Mouse (Mus musculus) heart, embryonic 12.5 days (tissue): ENCODE results near the gene Rapgef3. TPM values are rescaled to one million over a fixed set of nuclear protein-coding genes. Genes with fewer than 3 reads are reported as not detected.

ENCODE experiments used
- polyA plus RNA-seq: library from polyadenylated mRNA; unstranded; fragments of >200 nt; fragmentation: Nextera tagmentation; extraction: Ambion mirVana; gene quantifications from 2 replicates; pipeline ENCODE4 v1.2.1, GENCODE M21; 2016

Gene Rapgef3
- polyA plus RNA-seq, 1 experiment from 2014 or later, result 22.9 TPM

Other genes starting within 250 kb of the Rapgef3 start
- gene Rpap3, start 62.1 kb downstream of the Rapgef3 start, polyA plus RNA-seq, result 21.5 and 23.7 TPM in 2 replicates
- gene Endou, start 36.6 kb downstream of the Rapgef3 start, polyA plus RNA-seq, result 0.14 and 0.15 TPM in 2 replicates
- 52.9 and 55.0 TPM in 2 replicates for gene Slc48a1, start 10.5 kb upstream of the Rapgef3 start, polyA plus RNA-seq
- 27.4 and 27.8 TPM in 2 replicates for gene Hdac7, start 76.5 kb upstream of the Rapgef3 start, polyA plus RNA-seq
- 1.4 and 1.6 TPM in 2 replicates for gene Vdr, start 142.7 kb upstream of the Rapgef3 start, polyA plus RNA-seq
- 28.5 and 32.2 TPM in 2 replicates for gene Tmem106c, start 196.2 kb upstream of the Rapgef3 start, polyA plus RNA-seq
- 78.0 and 78.9 TPM in 2 replicates for gene Col2a1, start 236.7 kb upstream of the Rapgef3 start, polyA plus RNA-seq